In genomic region chr10:5953787-5954186, GRCm38 (mm10) we compare ENCODE assay signal across 4 mouse cellular contexts. TPM values are rescaled to one million over a fixed set of nuclear protein-coding genes. Genes with fewer than 3 reads are reported as not detected.
"Had no signal": no experiment of that assay in that cellular context is flagged by ENCODE, and none has a peak within 500 bp of the region (broad histone marks: within the 10 kb centered on the region; RNA-seq: fewer than 3 reads in every experiment).

No protein-coding gene starts in this region.

RNA-seq across cellular contexts. Expression of gene Rgs17, which starts 31.6 kb away (rescaled TPM):
- total RNA-seq: common myeloid progenitor, adult 5-6 weeks; gastrocnemius, adult 8-10 months; granulocyte monocyte progenitor cell, adult 5-6 weeks had no signal
- polyA plus RNA-seq: erythroblast, embryonic 14.5 days had no signal
